Mouse (Mus musculus): ENCODE results near the gene Fos. TPM values are rescaled to one million over a fixed set of nuclear protein-coding genes. Genes with fewer than 3 reads are reported as not detected.

Fos gene
- total RNA-seq, 2 experiments from 2014 or later = 6.5 to 8.3 TPM

DNA sequence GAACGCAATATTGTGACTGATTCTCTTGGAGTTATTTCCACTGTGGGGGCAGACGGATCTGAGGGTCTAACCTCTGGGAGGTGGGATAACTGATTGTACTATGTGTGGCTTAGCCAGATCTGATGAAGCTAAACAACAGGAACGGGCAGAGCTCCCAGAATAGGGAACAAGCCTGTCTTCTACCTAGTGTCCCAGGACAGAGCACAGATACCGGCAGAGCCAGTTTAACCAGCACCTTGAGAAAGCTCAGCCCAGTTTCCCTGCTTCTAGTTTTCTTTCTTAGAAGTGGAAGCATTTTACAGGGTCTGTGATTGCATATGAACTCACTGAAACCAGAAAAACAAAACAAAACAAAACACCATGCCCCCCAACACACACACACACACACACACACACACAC, 13.9 kb upstream of the Fos start:
- no peak for DNase-seq (ENCODE audit: low spot score in 2 of 2)

DNA sequence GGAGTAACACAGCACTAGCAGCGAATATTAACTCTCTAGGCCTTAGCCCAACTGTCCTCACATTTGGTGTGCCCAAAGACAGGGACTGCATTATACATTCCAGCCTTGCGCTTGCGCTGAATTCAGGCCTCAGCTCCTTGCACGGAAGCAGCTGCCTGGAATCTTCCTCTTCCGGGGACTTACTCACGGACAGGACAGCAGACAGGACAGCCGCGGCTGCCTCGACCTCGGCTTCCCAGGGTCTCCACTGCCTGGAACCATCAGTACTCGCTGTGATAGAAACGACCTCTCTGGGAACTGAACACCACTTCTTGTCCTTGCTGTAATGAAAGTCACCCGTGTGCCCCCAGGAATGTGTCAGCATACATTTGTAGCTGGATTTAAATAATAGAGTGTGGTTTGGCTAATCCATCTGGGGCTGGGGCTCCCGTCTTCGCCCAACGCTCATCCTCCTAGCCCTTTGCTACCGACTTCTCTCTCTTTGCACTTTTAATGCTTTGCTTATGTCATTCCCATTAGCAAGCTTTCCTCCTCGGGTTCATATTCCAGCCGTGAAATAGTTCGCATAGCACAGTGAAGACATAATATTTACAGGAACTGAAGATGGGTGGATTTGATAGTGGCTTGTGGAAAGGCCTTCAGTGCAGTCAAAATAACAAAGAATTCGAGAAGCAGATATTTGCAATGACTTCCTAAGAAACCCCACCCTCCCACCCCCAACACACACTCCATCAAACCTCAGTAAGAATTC, 11.6 kb upstream of the Fos start:
- DNase-seq (ENCODE audit: low spot score in 2 of 2) = no peak

DNA sequence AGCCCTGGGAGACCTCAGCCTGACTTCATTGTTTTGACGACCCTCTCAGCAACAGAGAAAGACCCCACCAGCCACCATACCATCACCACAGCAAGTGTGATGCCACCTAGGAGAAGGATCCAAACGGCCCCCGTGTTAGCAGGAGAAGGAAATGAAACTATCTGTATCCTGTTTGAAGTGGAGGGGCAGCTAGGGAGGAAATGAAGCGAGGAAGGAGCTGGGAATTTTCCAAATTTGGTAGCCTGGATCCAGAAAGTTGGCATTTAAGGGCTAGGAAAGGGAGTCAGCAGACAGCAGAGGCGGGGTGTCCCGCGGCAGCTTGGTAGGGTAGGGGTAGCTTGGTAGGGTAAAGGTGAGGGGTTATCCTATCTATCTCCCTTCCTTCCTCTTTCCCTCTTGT, 10.9 kb upstream of the Fos start:
- DNase-seq (ENCODE audit: low spot score in 2 of 2) = no peak

DNA sequence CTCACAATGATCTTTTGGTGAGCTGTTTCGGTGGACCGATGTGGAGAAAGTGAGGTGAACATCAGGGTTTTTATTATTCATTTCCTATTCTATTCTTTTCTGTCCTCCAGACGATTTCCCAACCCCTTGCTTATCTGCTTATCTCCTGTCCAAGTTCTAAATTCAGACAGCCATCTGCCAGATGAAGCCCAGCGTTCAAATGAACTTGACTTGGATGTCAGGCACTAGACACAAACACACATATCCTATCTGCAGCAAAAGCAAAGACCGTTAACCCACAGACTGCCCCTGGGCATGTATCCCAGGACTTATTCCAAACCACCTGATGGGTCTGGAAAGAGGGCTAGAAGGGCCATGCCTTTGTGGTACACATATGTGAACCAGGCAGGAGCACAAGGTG, 9.3 kb upstream of the Fos start:
- no peak for DNase-seq (ENCODE audit: low spot score in 2 of 2)

DNA sequence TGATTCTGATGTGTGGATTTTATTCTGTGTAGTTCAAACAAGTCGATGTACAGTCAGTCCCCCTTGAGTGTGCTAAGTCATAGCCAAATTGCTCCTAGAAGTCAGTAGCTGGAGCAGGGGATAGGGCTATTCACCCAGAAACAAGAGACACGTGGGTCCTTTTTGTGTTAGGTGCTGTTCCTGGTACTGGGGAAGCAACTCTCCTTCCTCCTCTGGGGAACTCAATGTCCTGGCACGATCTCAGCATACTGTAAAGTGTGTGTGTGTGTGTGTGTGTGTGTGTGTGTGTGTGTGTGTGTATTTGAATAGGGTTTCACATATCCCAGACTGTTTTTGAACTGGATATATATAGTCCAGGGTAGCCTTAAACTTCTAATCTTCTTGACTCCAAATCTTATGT, 8.8 kb upstream of the Fos start:
- DNase-seq (ENCODE audit: low spot score in 2 of 2) = no peak

DNA sequence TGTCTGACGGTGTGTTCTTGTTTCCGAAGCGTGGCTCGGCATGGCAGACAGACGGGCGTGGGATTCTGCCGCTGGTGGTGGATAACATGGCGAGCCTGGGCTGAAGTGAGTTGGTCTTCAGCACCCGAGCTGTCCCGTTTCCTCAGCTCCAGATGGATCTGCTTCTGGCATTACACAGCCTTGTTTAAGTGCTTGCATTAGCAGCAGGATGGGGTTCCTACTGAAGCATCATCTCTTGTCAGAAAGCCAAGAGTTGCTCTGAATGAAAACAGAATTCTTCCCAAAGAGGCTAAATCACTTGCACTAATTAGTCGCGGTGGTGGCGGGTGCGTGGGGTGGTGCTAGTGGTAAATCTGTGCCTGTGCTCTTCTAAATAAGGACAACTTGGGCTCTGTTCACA, 5.8 kb upstream of the Fos start:
- DNase-seq (ENCODE audit: low spot score in 2 of 2) = no peak

DNA sequence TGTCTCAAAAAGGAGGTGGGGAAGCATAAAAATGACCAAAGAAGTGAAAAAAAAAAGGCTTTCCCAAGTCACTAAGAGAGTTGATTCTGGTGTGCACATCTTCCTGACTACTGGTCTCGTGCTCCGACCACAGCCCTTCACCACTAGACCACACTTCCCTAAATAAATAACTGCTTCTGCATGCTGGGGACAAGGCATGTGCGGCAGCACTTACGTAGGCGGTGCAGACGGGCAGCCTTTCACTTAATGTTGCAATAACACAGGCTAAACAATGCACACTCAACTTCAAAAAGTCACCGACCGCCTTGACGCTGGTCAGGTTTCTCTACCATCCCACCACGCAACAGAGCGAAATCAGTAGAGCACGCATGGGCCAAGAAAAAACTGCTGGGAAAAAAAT, 5.0 kb upstream of the Fos start:
- DNase-seq (ENCODE audit: low spot score in 2 of 2) = no peak

DNA sequence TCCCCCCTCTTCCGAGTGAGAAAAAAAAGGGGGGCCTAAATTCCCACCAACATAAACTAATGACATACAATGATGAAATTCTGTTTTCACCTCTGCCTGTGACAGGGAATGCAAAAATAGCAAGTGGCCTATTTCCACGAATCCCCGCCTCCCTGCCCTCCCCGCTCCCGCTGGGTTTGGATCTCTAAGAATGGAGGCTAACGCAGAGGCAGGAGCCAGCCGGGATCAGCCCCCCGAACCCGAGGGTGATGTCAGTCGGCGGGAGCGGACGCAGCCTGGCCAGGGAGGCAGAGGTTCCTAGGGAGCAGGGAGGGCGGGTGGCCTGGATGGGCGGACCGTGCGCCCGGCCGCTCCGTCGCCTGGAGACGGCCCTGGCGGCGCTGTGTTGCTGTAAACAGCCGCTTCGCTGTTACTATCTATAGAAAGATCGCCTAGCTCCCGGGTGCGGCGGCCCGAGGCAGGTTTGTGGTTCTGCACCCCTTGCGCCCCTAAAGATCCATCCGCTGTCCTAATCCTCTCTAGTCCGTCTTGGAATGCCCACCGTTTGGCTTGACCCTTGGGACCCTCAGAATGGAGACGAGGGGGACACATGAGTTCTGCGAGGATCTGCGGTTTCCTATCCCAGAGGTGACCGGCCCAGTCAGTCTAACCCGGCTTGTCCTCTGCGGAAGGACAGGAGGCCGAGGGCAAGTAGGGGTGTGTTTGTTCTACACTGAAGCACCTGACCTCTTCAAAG, 1.6 kb upstream of the Fos start:
- DNase-seq (ENCODE audit: low spot score in 2 of 2) = peak; percentile 58 to 64

DNA sequence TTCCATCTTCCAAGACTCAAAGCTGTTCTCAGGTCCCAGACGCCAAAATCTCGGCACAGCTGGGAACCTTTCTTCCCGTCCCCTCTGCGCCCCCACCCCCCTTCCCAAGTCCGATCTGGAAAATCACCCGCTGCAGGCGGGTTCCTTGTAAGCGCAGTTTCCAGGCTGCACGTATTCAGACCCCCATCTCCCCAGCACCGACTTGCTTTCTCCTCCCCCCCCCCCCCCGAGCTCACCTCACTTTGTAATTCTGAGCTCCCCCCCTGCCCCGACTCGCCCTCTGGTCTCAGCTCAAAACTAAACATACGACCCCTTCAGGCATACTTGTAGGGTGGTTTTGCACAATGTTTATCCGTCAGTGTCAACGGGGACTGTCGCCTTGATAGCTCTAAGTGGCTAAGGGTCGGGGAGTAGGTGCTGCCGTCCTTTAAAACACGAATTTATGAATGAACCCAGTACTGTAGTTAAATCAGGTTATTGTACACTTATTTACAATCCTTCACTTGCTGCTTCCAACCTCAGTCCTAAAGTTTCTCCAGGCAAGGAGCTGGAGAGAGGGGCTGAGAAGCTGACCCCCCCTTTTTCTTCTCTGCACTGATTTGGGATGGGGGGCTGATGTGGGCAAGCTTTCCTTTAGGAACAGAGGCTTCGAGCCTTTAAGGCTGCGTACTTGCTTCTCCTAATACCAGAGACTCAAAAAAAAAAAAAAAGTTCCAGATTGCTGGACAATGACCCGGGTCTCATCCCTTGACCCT, 857 bp upstream of the Fos start:
- no peak for DNase-seq (ENCODE audit: low spot score in 2 of 2)

DNA sequence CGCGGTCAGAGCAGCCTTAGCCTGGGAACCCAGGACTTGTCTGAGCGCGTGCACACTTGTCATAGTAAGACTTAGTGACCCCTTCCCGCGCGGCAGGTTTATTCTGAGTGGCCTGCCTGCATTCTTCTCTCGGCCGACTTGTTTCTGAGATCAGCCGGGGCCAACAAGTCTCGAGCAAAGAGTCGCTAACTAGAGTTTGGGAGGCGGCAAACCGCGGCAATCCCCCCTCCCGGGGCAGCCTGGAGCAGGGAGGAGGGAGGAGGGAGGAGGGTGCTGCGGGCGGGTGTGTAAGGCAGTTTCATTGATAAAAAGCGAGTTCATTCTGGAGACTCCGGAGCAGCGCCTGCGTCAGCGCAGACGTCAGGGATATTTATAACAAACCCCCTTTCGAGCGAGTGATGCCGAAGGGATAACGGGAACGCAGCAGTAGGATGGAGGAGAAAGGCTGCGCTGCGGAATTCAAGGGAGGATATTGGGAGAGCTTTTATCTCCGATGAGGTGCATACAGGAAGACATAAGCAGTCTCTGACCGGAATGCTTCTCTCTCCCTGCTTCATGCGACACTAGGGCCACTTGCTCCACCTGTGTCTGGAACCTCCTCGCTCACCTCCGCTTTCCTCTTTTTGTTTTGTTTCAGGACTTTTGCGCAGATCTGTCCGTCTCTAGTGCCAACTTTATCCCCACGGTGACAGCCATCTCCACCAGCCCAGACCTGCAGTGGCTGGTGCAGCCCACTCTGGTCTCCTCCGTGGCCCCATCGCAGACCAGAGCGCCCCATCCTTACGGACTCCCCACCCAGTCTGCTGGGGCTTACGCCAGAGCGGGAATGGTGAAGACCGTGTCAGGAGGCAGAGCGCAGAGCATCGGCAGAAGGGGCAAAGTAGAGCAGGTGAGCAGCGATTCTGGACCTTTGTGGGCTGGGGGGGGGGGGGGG, 875 bp downstream of the Fos start:
- DNase-seq (ENCODE audit: low spot score in 2 of 2) = no peak

DNA sequence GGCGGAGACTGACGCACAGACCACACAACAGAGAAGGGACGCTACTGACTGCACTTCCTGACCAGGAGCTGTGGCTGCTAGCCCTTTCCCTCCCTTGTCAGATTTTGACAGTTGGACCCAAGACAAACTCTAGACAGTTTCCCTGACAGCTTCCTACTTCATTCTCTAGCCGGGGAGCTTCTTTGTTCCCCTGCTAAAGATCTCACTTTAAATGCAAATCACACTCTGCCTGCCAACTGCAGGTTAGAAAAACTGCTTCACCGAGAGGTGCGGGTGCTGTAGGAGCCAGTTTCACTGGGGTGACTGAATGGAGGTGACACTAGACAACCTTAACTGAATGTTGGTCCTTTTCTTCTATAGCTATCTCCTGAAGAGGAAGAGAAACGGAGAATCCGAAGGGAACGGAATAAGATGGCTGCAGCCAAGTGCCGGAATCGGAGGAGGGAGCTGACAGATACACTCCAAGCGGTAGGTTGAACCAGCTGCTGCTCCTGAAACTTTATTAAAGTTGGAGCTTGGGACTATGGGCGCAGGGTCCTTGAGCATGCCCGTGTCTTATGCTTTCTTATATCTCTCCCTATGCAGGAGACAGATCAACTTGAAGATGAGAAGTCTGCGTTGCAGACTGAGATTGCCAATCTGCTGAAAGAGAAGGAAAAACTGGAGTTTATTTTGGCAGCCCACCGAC, 1.7 kb downstream of the Fos start:
- no peak for DNase-seq (ENCODE audit: low spot score in 2 of 2)

DNA sequence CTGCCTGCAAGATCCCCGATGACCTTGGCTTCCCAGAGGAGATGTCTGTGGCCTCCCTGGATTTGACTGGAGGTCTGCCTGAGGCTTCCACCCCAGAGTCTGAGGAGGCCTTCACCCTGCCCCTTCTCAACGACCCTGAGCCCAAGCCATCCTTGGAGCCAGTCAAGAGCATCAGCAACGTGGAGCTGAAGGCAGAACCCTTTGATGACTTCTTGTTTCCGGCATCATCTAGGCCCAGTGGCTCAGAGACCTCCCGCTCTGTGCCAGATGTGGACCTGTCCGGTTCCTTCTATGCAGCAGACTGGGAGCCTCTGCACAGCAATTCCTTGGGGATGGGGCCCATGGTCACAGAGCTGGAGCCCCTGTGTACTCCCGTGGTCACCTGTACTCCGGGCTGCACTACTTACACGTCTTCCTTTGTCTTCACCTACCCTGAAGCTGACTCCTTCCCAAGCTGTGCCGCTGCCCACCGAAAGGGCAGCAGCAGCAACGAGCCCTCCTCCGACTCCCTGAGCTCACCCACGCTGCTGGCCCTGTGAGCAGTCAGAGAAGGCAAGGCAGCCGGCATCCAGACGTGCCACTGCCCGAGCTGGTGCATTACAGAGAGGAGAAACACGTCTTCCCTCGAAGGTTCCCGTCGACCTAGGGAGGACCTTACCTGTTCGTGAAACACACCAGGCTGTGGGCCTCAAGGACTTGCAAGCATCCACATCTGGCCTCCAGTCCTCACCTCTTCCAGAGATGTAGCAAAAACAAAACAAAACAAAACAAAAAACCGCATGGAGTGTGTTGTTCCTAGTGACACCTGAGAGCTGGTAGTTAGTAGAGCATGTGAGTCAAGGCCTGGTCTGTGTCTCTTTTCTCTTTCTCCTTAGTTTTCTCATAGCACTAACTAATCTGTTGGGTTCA, 2.5 kb downstream of the Fos start:
- DNase-seq (ENCODE audit: low spot score in 2 of 2) = no peak

DNA sequence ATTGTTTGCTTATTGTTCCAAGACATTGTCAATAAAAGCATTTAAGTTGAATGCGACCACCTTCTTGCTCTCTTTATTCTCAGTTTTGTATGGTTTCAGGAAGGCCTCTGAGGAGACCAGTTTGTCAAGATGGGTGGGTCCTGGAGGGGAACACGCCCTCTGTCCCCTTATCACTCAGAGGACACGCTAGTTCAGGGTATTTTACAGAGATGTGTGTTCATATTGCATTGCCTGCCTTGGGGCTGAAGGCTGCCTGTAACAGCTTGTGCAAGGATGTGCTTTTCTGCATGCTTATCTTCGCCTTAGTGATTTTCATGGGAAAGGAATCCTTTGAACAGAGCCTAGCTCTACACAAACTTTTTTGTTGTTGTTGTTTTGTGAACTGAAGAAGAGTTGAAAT, 3.5 kb downstream of the Fos start:
- DNase-seq (ENCODE audit: low spot score in 2 of 2) = no peak

DNA sequence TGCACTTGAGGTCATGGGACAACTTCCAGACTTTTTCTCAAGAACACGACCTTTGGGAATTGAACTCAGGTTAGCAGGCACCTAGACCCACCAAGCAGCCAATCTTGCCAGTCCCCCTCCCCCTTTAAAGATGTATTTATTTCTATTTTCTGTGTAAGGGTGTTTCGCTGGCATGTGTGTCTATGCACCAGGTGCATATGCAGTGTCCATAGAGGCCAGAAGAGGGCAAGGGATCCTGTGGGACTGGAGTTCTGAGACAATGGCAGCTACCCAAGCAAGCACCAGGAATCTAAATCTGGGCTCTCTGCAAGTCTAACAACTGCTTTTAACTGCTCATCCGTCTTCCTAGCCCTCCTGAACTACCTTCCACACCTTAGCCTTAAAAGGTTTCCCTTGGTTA, 4.1 kb downstream of the Fos start:
- DNase-seq (ENCODE audit: low spot score in 2 of 2) = no peak

DNA sequence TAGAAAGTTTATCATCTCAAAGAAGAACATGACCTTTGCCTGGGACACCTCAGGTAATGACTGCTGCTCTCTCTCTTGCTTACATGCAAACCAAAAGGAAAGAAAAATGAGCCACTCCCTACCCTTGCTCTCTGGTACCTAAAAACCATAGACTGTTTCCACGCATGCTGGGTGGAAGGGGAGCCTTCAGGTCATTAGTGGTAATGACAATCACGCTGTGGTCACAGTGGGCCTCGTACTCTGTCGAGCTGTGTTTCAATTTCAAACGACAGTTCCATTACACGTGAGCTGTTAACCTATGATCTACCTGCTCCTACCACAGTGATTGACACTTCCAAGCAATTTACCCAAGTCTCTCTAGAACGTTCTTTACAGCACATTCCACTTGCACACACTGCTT, 5.0 kb downstream of the Fos start:
- DNase-seq (ENCODE audit: low spot score in 2 of 2) = no peak

DNA sequence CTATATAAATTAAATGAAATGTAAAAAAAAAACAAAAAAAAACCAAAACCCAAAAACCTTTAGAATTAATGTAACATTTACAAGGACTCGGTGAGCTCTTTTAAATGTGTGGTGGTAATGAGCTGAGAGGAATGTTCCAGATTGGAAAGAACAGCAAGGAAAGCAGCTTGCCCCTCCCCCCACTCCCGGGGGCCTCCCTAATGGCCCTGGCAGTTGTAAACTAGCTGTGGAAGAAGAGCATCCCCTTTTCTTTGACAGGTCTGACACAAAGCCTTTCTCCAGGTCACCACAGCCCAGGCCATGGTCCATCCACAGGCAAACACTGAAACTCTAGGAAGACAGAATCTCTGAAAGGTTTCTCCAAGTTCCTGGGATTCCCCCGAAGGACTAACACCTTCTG, 5.5 kb downstream of the Fos start:
- DNase-seq (ENCODE audit: low spot score in 2 of 2) = no peak

DNA sequence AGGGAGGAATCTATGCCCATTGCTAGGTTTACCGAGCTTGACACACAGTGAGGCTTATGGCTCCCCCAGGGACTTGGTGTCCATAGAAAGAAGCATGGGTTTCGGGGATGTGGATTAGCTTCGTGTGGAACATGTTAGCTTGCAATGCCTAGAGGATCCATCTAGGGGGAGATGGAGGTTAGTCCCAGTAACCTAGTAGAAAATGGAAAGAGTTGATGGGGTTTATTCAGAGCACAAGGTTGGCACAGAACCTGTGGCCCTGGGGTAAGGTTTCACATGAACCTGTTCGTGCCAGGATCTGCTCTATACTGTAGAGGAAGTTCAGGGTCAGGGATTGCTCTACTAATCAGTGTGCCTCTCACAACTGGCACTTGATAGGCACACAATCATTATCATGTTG, 9.5 kb downstream of the Fos start:
- no peak for DNase-seq (ENCODE audit: low spot score in 2 of 2)

DNA sequence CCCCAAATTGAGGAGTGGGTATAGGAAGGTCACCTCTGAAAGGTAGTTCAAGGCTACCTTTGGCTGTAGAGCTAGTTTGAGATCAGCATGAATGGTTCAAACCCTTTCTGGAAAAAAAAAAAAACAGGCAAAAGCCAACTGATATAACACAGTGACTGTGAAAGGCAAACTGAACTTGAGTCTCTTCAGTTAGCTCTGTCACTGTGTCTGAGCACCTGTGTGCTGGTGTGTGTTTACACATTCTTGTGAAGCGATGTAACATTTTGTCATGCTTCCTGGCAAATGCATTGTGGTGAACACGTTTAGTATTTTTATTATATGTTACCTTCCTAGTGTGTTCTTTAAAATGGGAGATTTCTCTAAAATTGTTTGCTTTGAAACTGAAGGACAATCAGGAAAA, 11.0 kb downstream of the Fos start:
- no peak for DNase-seq (ENCODE audit: low spot score in 2 of 2)
